Mouse (Mus musculus) G1E-ER4 (cell line): ENCODE data around the gene Slc16a1. TPM values are rescaled to one million over a fixed set of nuclear protein-coding genes. Genes with fewer than 3 reads are reported as not detected.

Experiments used
- GATA1 ChIP-seq: IDR thresholded peaks from one replicate; pipeline ENCODE4 v1.8.0; 2012; ENCODE audit warnings: low read length, inconsistent platforms
- polyA plus RNA-seq: library from polyadenylated mRNA; stranded (reverse); fragments of >175 nt; gene quantifications from 2 replicates; pipeline ENCODE4 v1.2.3, GENCODE M21; 2012

Gene Slc16a1
- polyA plus RNA-seq, 1 experiment, result 98.8 TPM

GRCm38 (mm10) chr3:104660522-104660921 is 22.1 kb downstream of the Slc16a1 start:
- TF ChIP-seq GATA1, result no peak

- TF ChIP-seq GATA1, result no peak
These were observed 23.5 kb downstream of the Slc16a1 start for GRCm38 (mm10) chr3:104662007-104662406.

GRCm38 (mm10) chr3:104662926-104663325 is 24.5 kb downstream of the Slc16a1 start:
- no peak for TF ChIP-seq GATA1

- TF ChIP-seq GATA1, result no peak
These were observed 28.5 kb downstream of the Slc16a1 start for GRCm38 (mm10) chr3:104666950-104667349.

- TF ChIP-seq GATA1, result no peak
These were observed 29.0 kb downstream of the Slc16a1 start for GRCm38 (mm10) chr3:104667451-104667850.

GRCm38 (mm10) chr3:104668989-104669388 is 30.5 kb downstream of the Slc16a1 start:
- no peak for TF ChIP-seq GATA1

- TF ChIP-seq GATA1, result no peak
These were observed 31.4 kb downstream of the Slc16a1 start for GRCm38 (mm10) chr3:104669856-104670182.

- TF ChIP-seq GATA1, result no peak
These were observed 33.1 kb downstream of the Slc16a1 start for GRCm38 (mm10) chr3:104671543-104671942.

GRCm38 (mm10) chr3:104672041-104672440 is 33.6 kb downstream of the Slc16a1 start:
- TF ChIP-seq GATA1, result no peak

- peak; percentile 4 for TF ChIP-seq GATA1
These were observed 35.3 kb downstream of the Slc16a1 start for GRCm38 (mm10) chr3:104673642-104674328.

- no peak for TF ChIP-seq GATA1
These were observed 36.1 kb downstream of the Slc16a1 start for GRCm38 (mm10) chr3:104674329-104675220.

- TF ChIP-seq GATA1, result no peak
These were observed 36.9 kb downstream of the Slc16a1 start for GRCm38 (mm10) chr3:104675258-104675851.

GRCm38 (mm10) chr3:104677781-104678180 is 39.3 kb downstream of the Slc16a1 start:
- no peak for TF ChIP-seq GATA1

GRCm38 (mm10) chr3:104678826-104679225 is 40.4 kb downstream of the Slc16a1 start:
- no peak for TF ChIP-seq GATA1

GRCm38 (mm10) chr3:104682671-104683504 is 44.4 kb downstream of the Slc16a1 start:
- no peak for TF ChIP-seq GATA1
